Mouse (Mus musculus) B cell, adult 2 months (primary cell): ENCODE data around the gene Gm45062.

Experiments
- DNase-seq, 2 experiments: peaks; one replicate each; pipeline ENCODE4 v3.0.0; 2022

The Gm45062 gene

GRCm38 (mm10) chr6:8511447-8511846, 252.2 kb downstream of the Gm45062 start:
- no peak for DNase-seq

- peak in 1 of 2 experiments; percentile 27 for DNase-seq
Measured at GRCm38 (mm10) chr6:8512416-8512815, 253.2 kb downstream of the Gm45062 start.

- DNase-seq: no peak
Measured at GRCm38 (mm10) chr6:8519687-8520086, 260.4 kb downstream of the Gm45062 start.

GRCm38 (mm10) chr6:8521231-8521630, 262.0 kb downstream of the Gm45062 start:
- no peak for DNase-seq

- DNase-seq: no peak
Measured at GRCm38 (mm10) chr6:8524717-8525116, 265.5 kb downstream of the Gm45062 start.

- DNase-seq: no peak
Measured at GRCm38 (mm10) chr6:8531104-8531894, 272.0 kb downstream of the Gm45062 start.

GRCm38 (mm10) chr6:8536944-8537343, 277.7 kb downstream of the Gm45062 start:
- DNase-seq: no peak

- DNase-seq: peak; percentile 56 to 63
Measured at GRCm38 (mm10) chr6:8541531-8541930, 282.3 kb downstream of the Gm45062 start.

- DNase-seq: no peak
Measured at GRCm38 (mm10) chr6:8544822-8545221, 285.6 kb downstream of the Gm45062 start.

- DNase-seq: no peak
Measured at GRCm38 (mm10) chr6:8545780-8546179, 286.5 kb downstream of the Gm45062 start.

GRCm38 (mm10) chr6:8551155-8551554, 291.9 kb downstream of the Gm45062 start:
- DNase-seq: no peak

GRCm38 (mm10) chr6:8556849-8557571, 297.8 kb downstream of the Gm45062 start:
- DNase-seq: no peak

GRCm38 (mm10) chr6:8560682-8561081, 301.4 kb downstream of the Gm45062 start:
- no peak for DNase-seq

GRCm38 (mm10) chr6:8582377-8582776, 323.1 kb downstream of the Gm45062 start:
- no peak for DNase-seq

- DNase-seq: no peak
Measured at GRCm38 (mm10) chr6:8583892-8584291, 324.6 kb downstream of the Gm45062 start.

- DNase-seq: no peak
Measured at GRCm38 (mm10) chr6:8591665-8592064, 332.4 kb downstream of the Gm45062 start.

GRCm38 (mm10) chr6:8617369-8617768, 358.1 kb downstream of the Gm45062 start:
- no peak for DNase-seq

- DNase-seq: no peak
Measured at GRCm38 (mm10) chr6:8619582-8620350, 360.5 kb downstream of the Gm45062 start.

GRCm38 (mm10) chr6:8623045-8623444, 363.8 kb downstream of the Gm45062 start:
- DNase-seq: no peak

- DNase-seq: no peak
Measured at GRCm38 (mm10) chr6:8628226-8628625, 369.0 kb downstream of the Gm45062 start.

- no peak for DNase-seq
Measured at GRCm38 (mm10) chr6:8628715-8629267, 369.5 kb downstream of the Gm45062 start.

GRCm38 (mm10) chr6:8630531-8630930, 371.3 kb downstream of the Gm45062 start:
- DNase-seq: no peak

- no peak for DNase-seq
Measured at GRCm38 (mm10) chr6:8631362-8631761, 372.1 kb downstream of the Gm45062 start.
